Mouse (Mus musculus) A20 (cell line): ENCODE data around the gene Slc16a3.
A peak's percentile ranks its signal among the peaks of the same experiment; 100 is the strongest.

Experiments
- DNase-seq: peaks from one replicate; pipeline ENCODE4 v3.0.0-alpha.2; 2011; ENCODE audit warnings: low read depth, low spot score

The Slc16a3 gene

DNA sequence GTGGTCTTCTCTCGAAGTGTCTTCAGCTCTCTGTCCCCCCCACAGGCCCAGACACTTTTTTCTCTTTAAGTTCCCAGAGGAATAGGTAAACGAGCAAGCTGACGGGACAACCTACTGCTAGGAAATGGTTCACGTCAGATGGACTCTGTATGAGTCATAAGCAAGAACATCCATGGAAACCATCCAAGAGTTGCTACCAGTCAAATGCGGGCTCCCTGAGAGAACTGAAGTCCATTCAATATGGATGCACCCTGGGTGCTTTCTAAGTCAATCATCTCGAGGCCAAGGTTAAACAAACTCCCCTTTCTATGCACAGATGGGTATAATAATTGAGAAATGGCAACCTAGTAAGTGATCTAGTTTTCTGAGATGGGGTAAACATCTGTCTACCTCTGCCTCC is 25.0 kb downstream of the Slc16a3 start:
- no peak for DNase-seq

DNA sequence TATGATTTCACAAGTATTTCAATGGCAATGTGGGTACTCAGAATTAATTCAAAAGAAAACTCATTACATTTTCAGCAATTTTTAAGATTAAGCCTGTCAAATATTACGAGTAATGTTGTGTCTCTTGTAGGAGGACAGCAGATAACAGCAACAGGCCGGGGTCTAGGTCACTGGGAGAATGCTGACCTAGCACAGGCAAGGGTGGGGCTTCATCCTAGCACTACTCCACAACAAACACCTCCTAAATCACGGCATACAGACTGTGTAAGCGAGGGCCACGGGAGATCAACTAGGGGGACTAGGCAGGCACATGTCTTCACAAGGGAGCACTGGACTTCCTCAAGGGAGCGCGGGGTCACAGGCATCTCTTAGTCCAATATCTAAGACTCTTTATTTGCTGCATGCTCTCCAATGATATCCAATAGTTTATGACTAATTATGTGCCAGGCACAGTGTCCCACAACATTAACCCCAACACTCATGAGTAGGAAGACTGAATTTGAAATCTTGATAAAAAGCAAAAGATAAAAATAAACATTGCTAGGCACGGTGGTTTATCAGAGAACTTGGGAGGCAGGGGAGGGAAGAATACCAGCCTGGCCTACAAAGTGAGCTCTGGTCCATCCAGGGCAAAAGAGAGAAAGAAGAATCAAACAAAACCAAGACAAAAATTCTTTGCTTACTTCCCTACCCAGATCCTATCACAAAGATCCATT is 31.6 kb downstream of the Slc16a3 start:
- DNase-seq: no peak

DNA sequence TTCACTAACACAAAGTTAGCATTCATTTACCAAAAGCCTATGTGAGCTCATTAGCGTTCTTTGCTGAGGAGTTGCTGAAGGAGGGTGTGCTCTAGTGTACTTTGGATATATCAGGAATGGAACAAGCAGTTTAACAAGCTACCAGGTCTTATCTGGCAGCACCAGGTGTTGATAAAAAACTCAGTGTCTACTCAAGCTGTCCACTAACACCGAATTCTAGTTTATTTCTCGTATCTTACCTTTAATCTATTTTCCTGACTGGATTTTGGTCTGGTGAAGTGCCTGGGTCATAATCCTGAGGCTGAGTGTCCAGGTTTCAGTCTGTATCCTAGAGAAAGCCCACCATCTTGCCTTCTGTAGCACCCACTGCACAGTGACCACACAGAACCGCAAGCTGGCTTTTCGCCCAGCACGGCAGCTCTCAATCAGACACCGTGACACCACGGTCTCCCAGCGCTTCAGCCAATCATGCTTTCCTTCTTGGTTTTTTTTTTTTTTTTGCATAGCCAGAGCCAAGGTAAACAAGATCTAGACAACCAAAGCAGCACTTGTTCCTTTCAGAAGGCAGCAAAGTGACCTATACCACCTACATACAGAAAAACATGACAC is 32.3 kb downstream of the Slc16a3 start:
- no peak for DNase-seq

DNA sequence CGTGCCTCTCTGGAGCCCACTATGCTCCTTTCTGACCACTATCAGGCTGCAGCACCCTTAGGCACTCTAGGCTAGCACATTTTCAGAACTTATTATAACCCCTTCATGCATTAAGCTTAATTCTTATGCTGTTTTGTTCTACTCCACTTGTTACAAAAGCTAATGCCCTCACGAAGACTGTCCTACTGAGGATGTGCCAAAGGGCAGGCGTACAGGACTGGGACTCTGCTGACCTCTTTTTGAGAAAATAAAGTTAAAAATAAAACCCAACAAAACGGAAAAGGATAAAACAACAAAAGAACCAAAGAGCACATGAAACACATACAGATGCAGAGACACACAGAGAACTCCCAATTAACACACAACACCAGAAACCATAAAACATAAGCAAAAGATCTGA is 33.4 kb downstream of the Slc16a3 start:
- no peak for DNase-seq

DNA sequence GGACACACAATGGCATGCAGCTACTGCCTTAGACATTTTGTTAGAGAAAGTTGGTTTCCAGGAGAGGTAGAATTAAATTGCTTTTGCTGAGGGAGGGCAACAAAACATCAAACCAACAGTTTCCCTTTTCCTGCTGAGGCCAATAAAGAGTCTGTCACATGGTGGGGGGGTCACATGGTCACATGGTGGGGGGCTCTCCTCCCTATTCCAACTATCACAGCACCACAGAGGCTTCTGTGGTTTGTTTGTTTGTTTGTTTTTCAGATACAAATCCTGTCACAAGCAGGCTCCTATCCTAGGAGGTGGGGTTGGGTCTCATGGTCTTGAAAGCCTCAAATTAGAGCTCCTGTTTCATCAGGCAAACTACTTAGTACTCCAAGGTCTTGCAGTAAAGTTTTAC is 34.2 kb downstream of the Slc16a3 start:
- DNase-seq: no peak

DNA sequence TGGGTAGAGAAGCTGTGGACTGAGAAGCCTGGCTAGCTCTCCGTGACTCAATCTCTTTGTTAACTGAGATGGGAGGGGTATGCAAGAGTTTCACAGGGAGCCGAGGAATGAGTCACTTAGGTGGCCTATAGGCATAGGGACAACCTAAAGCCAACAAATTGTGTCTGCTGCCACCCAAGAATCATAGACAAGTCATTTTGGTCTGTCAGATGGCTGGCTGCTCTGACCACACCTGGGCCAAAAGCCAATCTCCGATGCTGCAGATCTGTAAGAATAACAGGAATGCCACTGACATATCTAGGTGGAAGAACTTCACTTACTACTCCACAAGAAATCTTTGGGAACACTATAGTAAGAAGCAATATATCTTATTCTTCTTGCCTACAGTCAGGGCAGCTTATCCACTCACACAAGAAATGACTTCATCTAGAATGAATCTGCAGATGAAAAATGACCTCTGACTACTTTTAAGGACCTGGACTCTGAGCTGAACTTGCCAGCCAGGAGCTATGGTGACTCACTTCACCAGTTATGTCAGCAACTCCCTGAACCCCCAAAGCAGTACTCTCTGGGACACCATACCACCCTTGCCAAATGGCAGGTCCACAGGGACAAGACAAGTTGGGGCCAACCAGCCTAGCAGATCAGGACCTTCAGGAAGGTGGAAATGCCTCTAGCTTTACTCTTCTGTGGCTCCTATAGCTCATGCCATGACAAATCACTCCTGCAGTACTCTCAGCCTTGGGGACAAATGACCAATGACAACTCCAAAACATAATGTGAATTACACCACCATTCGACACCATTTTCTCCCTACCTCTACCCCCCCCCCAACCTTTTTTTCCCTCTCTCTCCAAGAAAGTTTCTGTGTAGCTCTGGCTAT is 36.4 kb downstream of the Slc16a3 start:
- DNase-seq: no peak

DNA sequence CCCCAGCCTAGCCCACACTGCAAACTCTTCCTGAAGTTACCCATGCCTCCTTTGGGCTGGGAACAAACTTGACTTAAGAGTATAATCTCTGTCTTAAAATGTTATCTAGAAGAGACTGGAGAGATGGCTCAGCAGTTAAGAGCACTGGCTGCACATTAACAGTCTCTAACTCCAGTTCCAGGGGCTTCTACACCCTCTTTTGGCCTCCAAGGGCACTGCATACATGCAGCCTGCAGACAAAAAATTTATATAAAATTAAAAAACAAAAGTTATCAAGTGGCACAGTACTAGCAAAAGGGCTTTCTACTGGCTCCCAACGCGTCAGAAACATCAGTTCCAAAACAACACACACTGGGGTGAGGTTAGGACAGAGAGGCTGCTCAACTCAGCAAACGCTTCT is 39.3 kb downstream of the Slc16a3 start:
- DNase-seq: no peak

DNA sequence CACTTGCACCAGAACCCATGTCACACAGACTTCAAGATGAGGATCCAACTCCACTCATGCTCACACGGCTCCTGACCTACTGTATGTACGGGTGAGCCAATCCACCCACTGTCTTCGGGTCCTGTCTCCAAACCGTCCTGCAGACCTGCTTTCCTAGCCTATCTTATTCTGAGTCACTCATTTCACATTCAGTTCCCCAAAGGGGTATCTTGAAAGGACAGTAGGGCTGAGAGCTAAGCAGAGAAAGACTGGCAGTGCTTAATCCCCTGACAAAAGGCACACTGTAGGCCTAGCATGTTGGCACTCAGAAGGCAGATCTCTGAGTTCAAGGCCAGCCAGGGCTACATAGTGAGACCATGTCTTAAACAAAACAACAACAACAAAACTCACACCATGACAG is 40.1 kb downstream of the Slc16a3 start:
- DNase-seq: peak; percentile 39

DNA sequence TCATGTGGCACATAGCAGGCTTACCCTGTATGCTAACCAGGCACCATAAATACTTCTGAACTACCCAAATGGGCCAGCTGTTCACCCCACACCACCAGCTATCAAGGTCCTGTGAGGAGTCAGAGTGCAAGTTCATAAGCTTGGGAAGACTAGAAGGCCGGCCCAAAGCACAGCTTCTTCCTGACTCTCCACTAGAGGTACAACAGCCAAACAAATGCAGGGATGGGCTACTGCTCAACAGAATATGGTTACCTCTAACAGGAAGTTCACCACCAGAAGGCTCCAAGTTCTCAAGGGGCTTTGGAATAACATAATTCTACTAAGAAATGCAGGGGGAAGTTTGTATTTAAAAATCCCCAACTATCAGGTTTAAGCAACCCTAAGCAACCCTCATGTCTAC is 41.2 kb downstream of the Slc16a3 start:
- peak; percentile 22 for DNase-seq

DNA sequence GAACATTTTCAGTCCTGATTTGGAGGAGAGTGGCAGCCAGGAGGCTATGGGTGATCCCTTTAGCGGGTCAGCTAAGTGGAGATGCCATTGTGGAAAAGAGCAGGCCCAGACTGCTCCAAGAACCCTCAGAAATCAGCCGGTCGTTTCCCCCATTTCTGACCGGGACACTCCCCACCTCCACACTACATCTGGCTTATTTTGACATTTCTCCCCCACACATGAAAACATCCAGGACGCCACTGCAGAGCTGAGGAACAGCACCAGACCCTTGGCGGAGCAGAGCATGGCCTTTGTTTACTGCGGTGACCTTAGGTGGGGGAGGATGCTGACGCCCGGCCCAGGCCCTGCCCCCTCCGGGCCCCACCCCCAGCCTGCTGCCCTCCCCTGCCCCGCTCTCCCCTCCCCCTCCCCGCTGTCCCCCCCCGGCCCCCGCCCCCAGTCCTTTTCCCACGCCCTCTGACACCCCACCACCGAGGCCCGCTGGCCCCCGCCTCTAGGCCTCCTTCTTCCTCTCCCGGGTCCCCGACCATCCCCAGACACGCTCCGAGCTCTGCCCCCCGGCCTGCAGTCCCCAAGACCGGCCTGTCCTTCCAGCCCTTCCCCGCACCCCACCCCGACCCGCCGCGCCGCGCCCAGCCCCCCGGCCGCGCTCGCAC is 42.0 kb downstream of the Slc16a3 start:
- DNase-seq: peak; percentile 58

DNA sequence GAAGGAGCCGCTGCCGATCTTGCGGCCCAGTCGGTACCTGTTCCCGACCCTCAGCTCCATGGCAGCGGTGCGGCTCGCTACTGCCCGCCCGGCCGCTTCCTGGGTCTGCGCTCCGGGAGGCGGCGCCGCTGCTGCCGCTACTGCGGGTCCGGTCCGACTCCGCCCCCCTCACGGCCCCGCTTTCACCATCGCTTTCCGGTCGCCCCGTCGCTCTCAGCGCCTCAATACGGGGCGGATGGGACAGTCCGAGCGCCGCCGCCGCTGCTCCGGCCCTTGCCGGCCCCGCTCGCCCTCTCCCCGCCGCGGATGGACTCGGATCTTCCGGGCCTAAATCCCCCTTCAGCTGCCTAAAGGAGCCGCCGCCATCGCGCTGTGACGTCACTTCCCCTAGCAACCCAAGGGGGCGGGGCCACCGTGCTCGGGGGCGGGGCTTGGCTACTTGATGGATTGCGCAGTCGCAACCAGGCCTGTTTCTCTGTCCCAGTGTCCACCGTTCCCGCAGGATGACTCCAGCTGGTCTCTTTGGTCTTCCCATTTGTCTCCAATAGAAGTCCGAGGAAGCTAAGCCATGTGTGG is 42.8 kb downstream of the Slc16a3 start, which contains the start of gene Csnk1d:
Gene Csnk1d (minus strand): TSS at position 380 of the 576 bp plus-strand sequence.
- peak; percentile 98 for DNase-seq

DNA sequence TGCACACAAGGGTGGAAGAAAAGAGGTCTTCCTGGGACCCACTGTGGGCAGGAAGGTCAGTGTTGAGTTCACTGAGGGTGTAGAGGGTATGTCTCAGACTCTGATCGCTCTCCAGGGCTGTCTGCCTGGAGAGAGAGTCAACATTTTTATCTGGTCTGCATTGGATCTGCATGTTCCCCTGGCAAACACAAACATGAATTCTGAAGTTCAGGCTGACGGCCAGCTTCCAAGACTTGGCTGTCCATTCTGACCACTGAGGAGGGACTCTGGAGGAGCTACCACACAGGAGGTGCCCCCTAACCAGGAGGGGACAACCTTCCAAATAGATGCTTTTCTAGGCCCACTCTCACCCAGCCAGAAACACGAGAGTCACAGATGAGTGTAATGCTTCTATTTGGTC is 43.5 kb downstream of the Slc16a3 start:
- DNase-seq: no peak

DNA sequence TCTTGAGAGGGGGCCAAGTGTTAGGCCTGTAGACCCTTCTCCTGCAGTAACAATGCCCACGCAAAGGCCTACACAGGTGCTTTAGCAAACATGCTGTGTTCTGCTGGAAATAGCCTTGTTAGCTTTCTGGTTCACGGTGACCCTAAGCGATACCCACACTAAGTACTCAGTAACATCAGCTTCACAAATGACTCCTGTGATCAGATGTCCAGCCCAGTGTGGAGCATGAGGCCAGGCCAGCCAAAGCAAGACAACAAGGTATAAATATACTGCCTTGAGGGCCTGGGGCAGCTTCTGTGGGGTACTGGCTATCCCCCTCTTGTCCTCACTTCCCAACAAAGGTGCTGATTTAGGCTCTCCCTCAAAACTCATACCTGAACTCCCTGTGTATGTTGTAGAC is 44.8 kb downstream of the Slc16a3 start:
- no peak for DNase-seq

DNA sequence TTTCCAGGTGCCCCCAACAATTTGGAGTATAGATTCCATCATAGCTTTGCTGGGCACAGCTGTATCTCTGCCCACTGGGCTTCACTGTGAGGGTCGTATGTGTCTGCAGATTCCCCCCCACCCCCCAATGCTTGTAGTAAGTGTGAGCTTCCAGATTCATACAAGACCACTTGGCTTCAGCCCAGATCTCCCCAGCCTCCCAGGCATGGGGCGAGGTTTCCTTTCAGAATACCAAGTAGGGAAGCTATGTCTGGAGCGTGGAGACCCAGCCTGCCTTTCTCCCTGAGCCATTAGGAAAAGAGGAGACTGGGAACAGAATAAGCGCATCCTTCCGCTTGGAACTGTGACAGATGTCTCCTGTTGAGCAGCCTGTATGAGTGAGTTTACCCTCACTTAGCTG is 45.3 kb downstream of the Slc16a3 start:
- no peak for DNase-seq

DNA sequence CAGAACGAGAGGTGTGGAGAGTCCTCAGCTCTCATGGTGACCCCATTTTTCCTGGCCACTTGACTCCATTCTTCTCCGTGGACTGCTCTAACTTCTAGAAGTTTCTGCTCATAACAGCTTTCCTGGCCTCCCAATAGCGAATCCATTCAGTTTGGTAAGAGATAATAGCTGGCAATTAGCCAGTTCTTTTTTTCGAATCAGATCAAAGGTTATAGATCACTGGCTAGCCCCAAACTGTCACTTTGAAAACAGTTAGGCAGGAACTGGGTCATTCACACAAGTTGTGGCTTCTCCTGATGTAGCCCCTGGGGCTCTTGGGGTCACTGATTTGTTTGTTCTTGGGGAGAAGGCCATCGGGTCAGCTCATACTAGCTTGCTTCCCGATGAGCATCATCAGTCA is 46.5 kb downstream of the Slc16a3 start:
- DNase-seq: no peak

DNA sequence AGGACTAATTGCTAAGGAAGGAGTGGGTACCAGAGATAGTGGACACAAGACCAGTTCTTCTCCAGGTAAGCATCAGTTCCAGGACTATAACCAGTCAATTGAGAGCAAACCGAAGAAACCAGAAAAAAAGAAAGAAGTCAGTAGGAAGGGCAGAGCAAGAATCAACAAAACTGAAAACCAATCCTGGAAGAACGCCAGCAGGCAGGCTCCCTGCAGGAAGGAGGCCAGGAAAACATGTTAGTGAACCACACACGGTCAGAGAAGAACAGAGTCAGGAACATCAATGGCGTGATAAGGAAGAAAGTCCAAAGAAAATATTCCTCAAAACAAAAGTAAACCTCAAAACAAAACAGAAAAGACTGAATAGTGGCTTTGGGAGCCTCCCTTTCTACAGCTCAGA is 53.7 kb downstream of the Slc16a3 start:
- no peak for DNase-seq

DNA sequence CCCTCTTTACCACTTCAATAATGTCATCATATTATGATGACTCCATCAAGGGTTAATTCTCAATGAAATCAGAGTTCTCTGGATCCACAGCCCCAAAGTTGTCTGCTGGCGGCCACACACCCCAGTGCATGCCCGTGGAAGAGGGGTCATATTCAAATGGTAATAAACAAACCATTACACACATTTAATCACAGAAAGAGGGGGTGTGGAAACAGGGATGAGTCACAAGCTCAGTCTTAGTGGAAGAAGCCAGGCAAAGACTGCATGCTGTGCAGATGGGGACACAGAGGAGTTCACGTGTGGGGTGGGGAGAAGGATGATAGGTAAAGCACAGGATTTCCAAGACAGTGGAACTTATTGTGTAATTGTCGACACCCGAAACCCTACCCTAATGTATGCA is 56.0 kb downstream of the Slc16a3 start:
- DNase-seq: no peak

DNA sequence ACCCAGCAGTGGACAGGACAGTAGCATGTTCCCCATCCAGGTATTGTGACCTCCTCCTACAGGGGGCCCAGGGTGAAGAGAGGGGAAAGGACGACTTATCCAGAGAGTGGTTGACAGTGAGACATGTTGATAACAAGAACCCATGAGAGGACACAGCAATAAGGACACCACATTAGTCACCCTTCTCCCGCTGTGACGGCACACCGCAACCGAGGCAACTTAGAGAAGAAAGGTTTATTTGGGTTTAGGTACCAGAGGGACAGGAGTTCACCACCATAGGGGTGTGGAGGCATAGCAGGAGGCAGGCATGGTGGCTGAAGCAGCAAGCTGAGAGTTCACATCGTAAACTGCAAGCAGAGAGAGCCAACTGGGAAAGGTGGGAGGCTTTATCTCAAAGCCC is 57.9 kb downstream of the Slc16a3 start:
- no peak for DNase-seq

DNA sequence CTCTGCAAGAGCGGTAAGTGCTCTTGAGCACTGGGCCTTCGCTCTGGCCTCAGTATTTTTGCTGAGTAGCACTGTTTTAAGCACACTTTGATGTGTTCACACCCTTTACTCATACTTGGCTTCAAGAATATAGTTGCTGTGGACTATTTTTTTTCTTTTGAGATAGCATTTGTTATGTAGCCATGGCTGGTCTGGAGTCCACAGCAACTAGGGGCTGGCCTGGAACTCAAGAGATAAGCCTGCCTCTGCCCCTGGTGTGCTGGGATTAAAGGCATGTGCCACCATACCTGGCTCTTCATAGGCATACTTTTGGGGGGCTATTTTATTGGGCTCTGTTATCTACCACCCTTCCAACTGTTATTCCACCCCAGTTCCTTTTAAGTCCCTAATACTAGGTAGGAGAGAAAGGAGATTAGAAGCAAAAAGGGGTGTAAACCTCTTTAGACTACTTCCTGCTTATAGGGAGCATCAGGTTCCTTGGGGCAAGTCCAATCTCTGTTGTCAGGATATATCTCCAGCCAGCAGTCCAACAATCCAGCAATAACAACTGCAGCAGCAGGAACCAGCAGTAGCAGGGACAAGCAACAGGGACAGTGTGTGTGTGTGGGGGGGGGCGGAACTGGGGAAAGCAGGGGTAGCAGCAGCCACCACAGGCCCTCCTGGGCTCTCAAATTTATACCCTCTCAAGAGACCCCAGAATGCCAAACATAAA is 61.9 kb downstream of the Slc16a3 start:
- no peak for DNase-seq
